Mouse (Mus musculus) thymus, adult 2 months (tissue): ENCODE data around the gene Islr2.

ENCODE experiments used
- CTCF ChIP-seq: fragments of 200-500 bp; IDR thresholded peaks from 2 replicates; pipeline ENCODE4 v1.5.1; 2012; ENCODE audit warnings: mild to moderate bottlenecking, control low read depth, low read length, moderate library complexity, borderline replicate concordance; ENCODE audit not compliant: control insufficient read depth, poor library complexity, insufficient read depth; ENCODE audit errors: extremely low read depth
- POLR2A ChIP-seq: fragments of 200-500 bp; IDR thresholded peaks from 2 replicates; pipeline ENCODE4 v1.6.1; 2012; ENCODE audit warnings: mild to moderate bottlenecking, low read length, control low read depth, moderate library complexity; ENCODE audit not compliant: control insufficient read depth, poor library complexity, insufficient read depth; ENCODE audit errors: extremely low read depth

DNA sequence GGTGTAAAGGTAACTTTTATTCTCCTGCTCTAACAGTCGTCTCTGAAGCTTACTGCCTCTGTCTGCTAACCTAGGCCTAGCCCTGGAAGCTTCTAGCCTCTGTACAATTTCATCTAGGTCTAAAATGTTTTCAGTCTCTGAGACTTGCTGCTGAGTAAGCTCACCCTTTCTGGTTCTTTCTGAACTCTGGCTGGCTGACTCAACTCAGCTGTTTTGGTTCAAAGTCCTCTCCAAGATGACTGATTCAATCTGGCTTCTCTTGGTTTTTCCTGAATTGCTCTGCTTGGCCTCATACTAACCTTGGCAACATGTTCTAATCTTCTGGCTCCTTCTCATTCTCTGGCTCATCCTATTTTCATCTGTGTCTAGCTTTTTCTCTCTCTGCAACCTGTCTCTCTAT, 38.3 kb downstream of the Islr2 start:
- TF ChIP-seq CTCF (no peak), POLR2A (no peak)
